Mouse (Mus musculus): Measurements from ENCODE around the gene Ccdc32. TPM values are rescaled to one million over a fixed set of nuclear protein-coding genes. Genes with fewer than 3 reads are reported as not detected.
"Not testable (repeated sequence)": the region's sequence is repeated elsewhere in the genome, so short reads cannot be mapped to it uniquely, and the experiment has no call there.

Ccdc32 gene
- total RNA-seq, 1 experiment from 2014 or later = 10.9 TPM

DNA sequence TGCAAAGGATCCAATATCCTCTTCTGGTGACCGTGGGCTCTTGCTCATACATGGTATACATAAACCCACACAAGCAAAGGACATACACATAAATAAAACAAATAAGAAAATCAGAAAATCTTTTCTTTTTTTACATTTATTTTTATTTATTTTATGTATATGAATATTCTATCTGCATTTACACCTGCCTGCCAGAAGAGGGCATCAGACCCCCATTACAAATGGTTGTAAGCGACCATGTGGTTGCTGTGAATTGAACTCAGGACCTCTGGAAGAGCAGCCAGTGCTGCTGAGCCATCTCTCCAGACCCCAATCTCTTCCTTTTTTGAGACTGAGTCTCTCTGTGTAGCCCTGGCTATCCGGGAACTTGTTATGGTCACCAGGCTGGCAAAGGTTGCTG is 11.5 kb downstream of the Ccdc32 start:
- no peak for ATAC-seq (ENCODE audit: extremely low read depth, insufficient number of reproducible peaks, low FRiP score, poor library complexity, severe bottlenecking)

DNA sequence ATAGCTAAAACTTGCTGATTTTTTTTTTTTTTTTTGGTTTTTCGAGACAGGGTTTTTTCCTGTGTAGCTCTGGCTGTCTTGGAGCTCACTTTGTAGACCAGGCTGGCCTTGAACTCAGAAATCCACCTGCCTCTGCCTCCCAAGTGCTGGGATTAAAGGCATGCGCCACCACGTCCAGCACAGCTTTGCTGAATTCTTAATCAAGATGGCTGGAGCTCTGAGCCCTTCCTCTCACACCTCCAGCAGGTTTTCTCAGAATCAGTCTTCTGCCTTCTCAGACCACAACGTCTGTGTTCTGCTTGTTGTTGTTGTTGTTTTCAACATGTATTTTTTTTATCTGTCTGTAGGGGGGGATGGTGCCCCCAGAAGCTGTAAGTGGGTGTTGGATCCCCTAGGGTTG is 12.9 kb downstream of the Ccdc32 start:
- not testable (repeated sequence) for ATAC-seq (ENCODE audit: extremely low read depth, insufficient number of reproducible peaks, low FRiP score, poor library complexity, severe bottlenecking)

DNA sequence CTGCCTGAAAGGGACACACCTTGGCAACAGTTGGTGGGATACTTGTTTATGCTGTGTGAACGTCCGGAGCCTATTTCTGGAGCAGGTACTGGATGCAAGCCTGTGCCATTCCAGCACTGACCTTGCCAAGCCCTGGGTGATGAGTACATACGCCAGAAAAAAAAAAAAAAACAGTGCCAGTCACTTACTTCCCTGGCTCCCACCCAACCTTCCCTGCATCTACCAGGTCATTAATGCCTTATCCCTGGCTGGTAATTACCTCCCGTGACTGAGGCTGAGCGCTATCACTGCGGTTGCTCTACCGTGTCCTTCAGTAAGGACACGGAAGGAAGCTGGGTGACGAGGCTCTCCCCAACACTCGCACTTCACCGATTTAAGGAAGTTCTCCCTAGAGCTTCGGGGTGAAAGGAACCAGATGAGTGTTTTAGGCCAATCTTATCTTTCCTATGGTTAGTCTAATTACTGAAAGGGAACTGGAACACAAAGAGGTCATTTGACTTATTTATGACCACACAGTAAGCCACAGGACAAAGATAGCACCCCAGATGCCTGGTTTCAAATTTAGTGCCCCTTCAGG is 13.5 kb downstream of the Ccdc32 start:
- ATAC-seq (ENCODE audit: extremely low read depth, insufficient number of reproducible peaks, low FRiP score, poor library complexity, severe bottlenecking) = peak; percentile 82

DNA sequence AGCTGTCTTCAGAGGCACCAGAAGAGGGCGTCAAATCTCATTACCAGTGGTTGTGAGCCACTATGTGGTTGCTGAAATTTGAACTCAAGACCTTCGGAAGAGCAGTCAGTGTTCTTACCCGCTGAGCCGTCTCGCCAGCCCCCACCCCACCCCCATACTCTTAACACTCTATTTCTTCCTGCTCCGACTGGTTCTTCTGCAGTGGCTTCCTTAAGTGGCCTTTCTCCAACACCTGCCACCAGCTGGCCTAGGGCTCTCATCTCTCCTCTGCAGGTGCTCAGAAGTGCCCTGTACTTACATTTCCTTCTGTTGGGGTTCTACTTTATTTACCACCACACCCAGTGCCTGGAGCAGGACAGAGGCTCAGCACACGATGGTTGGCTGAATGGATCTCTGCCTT is 14.2 kb downstream of the Ccdc32 start:
- ATAC-seq (ENCODE audit: extremely low read depth, insufficient number of reproducible peaks, low FRiP score, poor library complexity, severe bottlenecking) = no peak

DNA sequence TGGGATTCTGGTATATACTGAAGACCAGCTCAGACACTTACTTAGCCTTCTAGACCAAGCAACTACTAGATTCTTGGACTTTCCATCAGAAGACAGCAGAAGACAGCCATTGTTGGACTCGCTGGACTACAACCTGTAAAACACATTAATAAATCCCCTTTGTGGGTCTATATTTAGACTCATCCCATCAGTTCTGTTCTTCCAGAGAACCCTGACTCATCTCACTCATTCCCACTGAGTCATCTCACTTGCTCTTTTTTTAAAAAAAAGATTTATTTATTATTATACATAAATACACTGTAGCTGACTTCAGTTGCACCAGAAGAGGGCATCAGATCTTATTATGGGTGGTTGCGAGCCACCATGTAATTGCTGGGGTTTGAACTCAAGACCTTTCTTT is 19.8 kb downstream of the Ccdc32 start:
- no peak for ATAC-seq (ENCODE audit: extremely low read depth, insufficient number of reproducible peaks, low FRiP score, poor library complexity, severe bottlenecking)

DNA sequence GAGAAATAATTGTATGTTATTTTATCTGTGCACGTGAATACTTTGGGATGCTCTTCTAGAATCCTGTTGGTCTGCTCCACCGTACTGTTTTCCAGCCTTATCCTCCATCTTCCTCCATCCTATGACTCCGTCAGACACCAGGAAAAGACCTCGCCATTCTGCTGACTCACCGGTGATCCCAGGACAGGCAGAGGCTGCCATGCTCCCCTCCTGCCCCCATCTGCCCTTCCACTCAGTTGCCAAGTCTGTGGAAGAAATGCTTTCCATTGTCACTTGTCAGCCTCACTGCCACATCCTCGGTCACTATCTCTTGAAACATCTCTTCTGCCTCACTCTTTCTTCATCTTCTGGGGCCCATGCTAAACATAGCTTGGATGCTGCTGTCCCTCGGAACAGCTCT is 22.3 kb downstream of the Ccdc32 start:
- no peak for ATAC-seq (ENCODE audit: extremely low read depth, insufficient number of reproducible peaks, low FRiP score, poor library complexity, severe bottlenecking)

DNA sequence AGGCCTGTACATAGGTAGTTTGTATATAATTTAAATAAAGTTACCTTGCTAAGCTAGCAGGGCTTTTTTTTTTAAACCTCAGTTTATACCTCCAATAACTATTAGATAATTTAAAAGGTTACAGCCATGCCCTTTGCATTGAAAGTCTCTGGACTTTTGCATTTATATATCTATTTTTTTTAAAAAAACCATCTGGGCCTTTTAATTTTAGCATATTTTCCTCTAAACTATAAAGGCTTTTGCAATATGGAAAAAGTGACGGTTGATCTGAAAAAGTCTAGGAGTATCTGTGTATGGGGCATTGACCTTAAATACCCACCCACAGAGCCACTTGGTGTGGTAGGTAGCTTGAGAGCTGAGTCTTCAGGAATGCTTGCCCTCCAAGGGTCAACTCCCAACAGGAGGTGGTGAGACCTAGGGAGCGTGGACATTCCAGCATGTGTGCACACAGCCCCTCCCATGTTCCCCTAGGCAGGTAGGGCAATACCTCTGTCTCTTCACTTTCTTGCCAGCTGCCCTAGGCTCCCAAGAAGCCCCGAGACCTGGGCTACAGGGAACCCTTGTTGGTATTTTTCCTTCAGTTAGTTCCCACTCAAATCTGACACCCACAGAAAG is 30.1 kb downstream of the Ccdc32 start:
- no peak for ATAC-seq (ENCODE audit: extremely low read depth, insufficient number of reproducible peaks, low FRiP score, poor library complexity, severe bottlenecking)

DNA sequence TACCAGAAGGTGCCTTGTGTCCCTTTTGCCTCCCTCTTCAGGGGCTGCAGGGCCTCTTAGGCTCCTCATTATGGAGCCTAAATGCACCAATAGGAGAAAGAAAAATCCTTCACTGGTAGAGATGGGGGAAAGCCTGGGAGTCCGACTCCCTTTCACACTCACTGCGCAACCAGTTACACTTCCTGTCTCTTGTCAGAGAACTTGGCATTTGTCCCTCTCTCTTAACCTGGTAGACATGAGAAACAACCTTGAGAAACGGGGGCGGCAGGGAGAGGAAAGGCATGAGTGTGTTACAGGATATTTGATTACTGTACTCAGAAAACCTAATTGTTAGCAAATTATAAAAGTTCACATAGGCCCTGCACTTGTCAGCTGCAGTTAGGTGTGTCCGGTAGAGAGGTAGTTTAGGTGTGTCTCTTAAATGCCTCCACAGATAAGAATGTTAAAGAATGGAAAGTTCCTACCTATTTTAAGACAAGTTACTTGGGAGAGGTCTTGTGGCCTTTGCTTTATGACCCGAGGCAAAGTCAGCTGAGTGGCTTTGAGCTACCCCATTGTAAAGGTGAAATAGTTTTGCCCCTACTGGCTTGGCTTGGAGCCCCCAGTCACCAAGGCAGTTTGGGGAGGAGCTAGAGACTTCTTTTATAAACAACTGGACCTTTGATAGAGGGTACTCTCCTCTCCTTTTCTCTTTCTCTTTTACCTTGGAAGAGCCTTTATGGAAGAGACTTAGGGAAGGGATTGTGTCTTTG is 30.9 kb downstream of the Ccdc32 start:
- no peak for ATAC-seq (ENCODE audit: extremely low read depth, insufficient number of reproducible peaks, low FRiP score, poor library complexity, severe bottlenecking)

DNA sequence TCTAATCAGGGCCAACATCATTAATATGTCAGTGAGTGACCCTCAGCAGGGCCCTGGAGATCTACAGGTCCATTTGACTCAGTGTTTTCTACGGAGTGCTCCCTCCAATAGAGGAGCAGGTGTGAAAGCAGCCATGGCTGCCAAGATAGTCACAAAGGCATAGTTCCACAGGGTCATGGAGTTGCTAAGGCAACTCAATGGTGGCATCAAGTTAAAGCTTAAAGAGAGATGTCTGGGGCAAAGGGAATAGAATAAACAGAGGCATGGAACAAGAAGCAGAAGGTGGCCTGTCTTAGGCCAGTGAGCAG is 32.4 kb downstream of the Ccdc32 start:
- ATAC-seq (ENCODE audit: extremely low read depth, insufficient number of reproducible peaks, low FRiP score, poor library complexity, severe bottlenecking) = no peak

DNA sequence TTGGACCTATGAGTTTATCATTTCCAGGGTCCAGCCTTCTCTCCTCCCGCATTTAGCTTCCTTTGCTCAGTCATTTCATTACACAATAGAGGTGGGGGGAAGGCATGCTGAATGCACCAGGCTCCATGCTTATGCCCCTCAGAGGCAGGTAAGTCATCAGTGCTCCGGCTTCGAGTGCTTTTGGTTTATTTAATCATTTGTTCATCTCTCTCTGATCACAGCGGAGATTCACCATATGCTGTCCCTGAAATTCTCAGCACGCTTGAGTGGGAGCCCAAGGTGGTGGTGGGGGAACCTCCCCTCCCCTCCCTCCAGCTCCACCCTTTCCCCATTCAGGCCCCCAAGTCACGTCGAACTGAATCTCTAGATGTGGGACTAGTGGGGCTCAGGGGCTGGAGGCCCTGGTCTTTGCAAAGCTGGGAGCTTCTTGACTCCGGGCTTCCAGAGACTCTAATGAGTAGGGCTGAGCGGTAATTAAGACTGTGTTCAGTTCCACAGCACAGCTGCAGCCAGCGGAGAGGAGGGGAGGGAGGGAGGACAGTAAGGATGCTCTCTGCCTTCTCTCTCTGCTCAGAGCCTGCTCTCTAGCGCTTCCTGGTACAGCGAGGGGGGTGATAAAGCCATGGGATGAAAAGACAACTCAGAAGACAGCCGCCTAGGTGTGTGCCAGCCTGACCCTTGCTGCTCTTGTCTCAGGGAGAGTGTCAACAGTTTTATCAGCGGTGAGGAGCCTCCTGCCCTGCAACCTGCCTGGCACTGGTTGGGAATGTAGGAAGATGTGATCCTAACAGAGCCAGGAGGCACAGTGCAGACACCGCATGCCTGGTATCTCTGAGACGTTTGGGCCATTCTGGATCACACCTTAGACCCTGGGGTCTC is 33.0 kb downstream of the Ccdc32 start:
- no peak for ATAC-seq (ENCODE audit: extremely low read depth, insufficient number of reproducible peaks, low FRiP score, poor library complexity, severe bottlenecking)

DNA sequence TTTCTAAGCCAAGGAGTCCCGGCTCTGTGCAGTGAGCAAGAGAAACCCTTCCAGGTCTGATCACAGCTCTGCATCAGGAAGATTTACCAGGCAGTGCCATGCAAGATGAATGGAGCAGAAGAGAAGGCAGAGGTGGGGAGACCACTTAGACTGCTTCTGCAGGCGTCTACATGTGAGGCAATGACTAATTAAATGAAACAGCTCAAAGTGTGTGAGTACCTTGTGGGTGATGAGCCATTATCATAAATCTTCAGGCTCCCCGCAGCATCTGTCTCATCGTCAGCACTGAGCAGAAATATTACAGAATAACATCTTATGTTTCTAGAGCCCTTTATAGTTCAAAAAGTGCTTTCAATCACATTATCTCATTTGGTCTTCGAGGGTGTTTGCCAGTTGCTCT is 33.7 kb downstream of the Ccdc32 start:
- ATAC-seq (ENCODE audit: extremely low read depth, insufficient number of reproducible peaks, low FRiP score, poor library complexity, severe bottlenecking) = no peak

DNA sequence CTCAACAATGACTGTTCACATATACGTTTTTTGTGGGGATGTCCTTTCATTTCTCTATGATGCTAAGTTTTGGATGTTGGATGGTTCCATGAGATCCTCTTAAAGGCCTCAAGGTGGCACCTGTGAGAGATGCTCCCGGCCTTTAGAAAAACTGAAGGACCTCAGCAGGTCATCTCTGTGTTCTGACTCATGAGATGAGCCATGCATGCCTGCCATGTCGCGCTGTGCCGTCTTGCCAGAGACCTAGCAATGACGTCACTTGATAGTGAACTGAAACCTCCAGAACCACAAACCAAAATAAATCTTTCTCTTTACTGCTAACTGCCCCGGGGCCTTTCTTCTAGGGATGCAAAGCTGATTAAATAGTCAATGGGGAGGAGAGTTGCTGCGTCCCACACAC is 45.4 kb downstream of the Ccdc32 start:
- ATAC-seq (ENCODE audit: extremely low read depth, insufficient number of reproducible peaks, low FRiP score, poor library complexity, severe bottlenecking) = no peak

DNA sequence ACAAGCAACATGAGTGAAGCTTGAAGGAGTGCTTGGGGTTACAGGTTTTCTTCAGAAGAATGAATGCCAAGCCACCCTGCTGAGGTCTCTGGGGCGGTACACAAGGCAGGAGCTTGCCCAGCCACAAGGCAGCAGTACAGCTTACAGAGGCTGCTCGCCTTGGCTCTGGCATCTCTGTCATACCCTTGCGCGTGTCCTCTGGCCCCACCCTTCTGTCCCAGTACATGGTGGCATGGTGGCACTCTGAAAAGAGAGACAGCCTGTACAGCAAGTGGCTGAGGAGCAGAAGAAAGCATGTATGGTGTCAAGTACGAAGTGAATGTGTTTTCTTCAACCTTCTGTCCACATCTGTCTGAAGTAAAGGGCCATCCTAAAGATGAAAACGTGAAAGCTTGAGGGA is 48.4 kb downstream of the Ccdc32 start:
- ATAC-seq (ENCODE audit: extremely low read depth, insufficient number of reproducible peaks, low FRiP score, poor library complexity, severe bottlenecking) = no peak

DNA sequence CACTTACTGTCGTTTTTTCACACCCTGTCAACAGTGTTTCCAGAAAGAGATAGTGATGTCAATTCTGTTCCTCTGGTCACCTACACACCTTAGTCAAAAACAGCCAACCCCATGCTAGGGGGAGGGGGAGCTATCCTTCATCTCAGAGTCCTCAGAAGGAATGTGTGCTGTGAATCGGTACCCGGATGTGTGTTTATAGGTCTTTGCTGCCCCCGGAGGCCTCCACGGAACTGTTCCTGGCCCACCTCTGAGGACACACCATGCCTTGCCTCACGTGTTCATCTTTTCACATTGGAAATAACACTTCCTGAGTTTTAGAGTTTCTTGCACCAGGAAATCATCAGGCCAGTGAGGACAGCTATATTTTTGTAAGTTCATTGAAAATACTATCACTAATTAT is 51.1 kb downstream of the Ccdc32 start:
- ATAC-seq (ENCODE audit: extremely low read depth, insufficient number of reproducible peaks, low FRiP score, poor library complexity, severe bottlenecking) = no peak

DNA sequence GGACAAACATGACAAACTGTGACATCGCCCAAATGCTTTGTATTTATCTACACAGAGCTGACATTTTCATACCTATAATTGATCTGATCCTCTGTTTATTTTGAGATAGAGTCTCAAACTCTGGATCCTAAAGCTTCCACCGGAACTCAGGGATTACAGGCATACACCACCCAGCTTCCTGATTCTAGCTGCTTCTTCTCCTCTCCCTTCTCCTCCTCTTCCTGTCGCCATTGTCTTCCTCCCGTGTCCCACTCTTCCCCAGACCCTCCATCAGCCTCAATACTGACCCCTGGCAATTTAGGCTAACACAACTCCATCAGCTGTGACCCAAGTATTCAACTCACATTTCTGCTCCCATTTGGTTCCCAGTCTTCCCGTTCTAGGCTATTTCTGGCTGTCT is 52.3 kb downstream of the Ccdc32 start:
- no peak for ATAC-seq (ENCODE audit: extremely low read depth, insufficient number of reproducible peaks, low FRiP score, poor library complexity, severe bottlenecking)

DNA sequence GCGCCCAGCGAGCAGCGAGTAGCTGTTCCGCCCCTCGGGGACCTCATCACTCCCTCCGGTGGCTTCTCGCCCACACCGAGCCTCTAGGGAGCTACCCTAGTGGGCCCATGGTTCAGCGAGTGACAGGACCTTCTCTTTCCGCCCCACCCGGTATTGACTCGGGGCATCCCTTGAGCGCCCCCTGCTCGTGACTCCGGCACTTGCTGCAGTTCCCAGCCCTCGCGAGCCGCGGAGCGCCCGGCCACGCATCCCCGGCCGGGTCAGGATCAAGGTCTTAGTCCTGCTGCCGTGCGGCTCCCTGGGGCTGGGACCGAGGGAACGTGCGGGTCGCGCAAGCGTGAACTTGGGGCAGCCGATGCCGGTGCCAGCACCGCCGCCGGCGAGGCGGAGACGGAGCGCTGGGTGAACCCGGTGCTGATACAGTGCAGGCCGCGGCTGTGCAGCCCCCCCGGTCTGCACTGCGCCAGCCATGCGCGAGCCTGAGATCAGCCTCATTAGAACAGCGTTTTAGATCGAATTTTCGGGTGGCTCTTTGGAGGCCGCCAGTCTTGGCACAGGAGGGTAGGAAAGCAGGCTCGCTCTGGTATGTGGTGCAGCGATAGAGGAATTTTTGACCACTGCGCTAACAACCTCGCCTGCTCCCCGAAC is 52.8 kb downstream of the Ccdc32 start:
- peak; percentile 92 for ATAC-seq (ENCODE audit: extremely low read depth, insufficient number of reproducible peaks, low FRiP score, poor library complexity, severe bottlenecking)

DNA sequence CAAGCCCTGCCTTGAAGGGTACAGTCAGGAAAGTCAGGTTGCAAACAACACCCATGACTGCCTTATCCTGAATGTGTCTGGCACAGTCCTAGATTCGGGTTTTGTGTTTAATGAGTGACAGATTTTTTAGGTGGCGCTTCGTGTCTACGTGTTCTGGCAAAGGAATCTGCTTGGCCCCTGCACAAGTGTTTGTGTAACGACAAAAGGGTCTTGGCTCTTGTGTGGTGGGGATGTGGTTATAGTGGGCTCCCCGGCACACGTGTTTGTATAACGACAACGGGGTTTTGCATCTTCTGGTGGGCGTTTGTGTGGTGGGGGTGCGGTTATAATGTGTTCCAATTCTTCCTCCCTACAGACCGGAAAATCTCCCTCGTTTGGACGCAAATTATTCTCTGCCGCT is 53.3 kb downstream of the Ccdc32 start:
- no peak; the same call in 1 of the 2 replicates for ATAC-seq (ENCODE audit: extremely low read depth, insufficient number of reproducible peaks, low FRiP score, poor library complexity, severe bottlenecking)

DNA sequence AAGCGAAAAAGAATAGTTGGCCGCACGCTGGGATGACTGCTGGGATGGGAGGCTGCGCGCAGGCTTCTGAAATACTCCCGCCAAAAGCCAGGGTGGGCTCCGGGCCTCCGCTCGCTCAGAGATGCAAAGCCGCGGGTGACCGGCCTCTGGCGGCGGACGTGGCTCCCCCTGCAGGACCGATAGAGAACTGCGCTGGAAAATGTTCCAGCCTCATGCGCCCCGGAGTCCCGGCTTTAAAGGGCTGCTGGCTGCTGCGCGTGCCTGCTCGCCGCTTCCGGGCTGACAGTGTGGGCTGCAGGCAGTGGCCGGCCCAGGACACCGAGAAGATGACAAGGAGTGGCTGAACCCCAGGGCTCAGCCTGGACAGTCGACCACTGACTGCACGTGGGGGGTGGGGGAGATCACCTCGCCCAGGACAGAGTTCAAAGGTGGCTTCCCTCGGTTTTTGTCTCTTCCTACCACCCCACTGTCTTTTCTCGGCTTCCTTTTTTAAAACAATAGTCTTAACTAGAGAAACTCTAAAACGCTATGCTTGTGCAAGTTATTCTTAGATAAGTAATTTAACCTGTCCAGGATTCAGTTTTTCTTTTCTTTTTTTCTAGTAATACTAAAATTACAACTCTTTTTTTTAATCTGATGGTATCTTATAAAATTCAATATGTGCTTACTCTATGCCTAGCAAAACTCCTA is 56.4 kb downstream of the Ccdc32 start:
- ATAC-seq (ENCODE audit: extremely low read depth, insufficient number of reproducible peaks, low FRiP score, poor library complexity, severe bottlenecking) = peak; percentile 62

DNA sequence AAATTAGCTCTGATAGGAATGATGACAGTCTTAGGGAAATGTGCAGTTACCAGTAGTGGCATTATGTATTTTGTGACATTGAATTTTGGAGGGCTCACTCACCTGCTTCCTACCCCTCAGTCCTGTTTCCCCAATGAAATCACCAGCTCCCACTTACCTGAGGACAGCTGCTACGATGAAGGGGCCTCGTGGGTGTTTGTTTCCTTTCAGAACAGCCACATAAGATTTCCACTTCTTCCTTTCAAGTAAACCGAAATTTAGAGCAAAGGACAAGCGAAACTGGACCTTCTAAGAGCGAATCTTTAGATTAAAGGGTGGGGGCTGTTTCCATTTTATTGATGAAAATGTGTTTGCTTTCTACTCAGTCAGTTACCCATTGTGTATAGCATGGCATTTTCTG is 57.1 kb downstream of the Ccdc32 start:
- ATAC-seq (ENCODE audit: extremely low read depth, insufficient number of reproducible peaks, low FRiP score, poor library complexity, severe bottlenecking) = no peak
